Mouse (Mus musculus): ENCODE results near the gene Sec24b. TPM values are rescaled to one million over a fixed set of nuclear protein-coding genes. Genes with fewer than 3 reads are reported as not detected.

Gene Sec24b
- total and polyA plus RNA-seq, 3 experiments = 18.6 to 56.3 (median 54.4) TPM

- no peaks in the 10 kb centered on the region for H3K36me3 ChIP-seq (ENCODE audit: control insufficient read depth in 1 of 2, insufficient read depth in 2 of 2, low read length in 2 of 2)
- TF ChIP-seq BHLHE40 (IDR thresholded peaks at IDR 0.05; ENCODE audit: borderline replicate concordance, low read depth, low read length) (no peak), SIN3A (IDR thresholded peaks at IDR 0.05; ENCODE audit: low read length) (peak; percentile 37; the same call in 1 of the 2 replicates), MEF2A (IDR thresholded peaks at IDR 0.05; ENCODE audit: extremely low read depth, insufficient replicate concordance, low read depth, low read length, poor library complexity, severe bottlenecking) (no peak), POLR2AphosphoS2 (IDR thresholded peaks at IDR 0.05; ENCODE audit: low read length) (no peak), CHD1 (IDR thresholded peaks at IDR 0.05; ENCODE audit: low read depth, low read length) (no peak), MXI1 (IDR thresholded peaks at IDR 0.05; ENCODE audit: low read depth, low read length) (no peak), SMC3 (IDR thresholded peaks at IDR 0.05; ENCODE audit: low read depth, low read length) (peak; percentile 85), ZC3H11A (IDR thresholded peaks at IDR 0.05; ENCODE audit: low read depth, low read length) (peak; percentile 83), RAD21 (IDR thresholded peaks at IDR 0.05; ENCODE audit: low read depth, low read length) (peak; percentile 90), ZMIZ1 (IDR thresholded peaks at IDR 0.05; ENCODE audit: low read depth, low read length) (no peak), CTCF (IDR thresholded peaks at IDR 0.05 in 2 of 3, conservative IDR thresholded peaks at IDR 0.05 in 1 of 3; ENCODE audit: control insufficient read depth in 1 of 3, insufficient read depth in 1 of 3, low read depth in 2 of 3, low read length in 3 of 3, poor library complexity in 1 of 3, severe bottlenecking in 1 of 3) (peak; percentile 40 to 86 (median 50)), RCOR1 (IDR thresholded peaks at IDR 0.05; ENCODE audit: low read depth, low read length) (no peak)
- no peak overlapping the region for H3K9ac ChIP-seq (ENCODE audit: control insufficient read depth, low read depth, low read length, poor library complexity, severe bottlenecking)
- no peak overlapping the region for H3K4me3 ChIP-seq (ENCODE audit: control insufficient read depth in 1 of 2, insufficient read depth in 1 of 2, low read depth in 2 of 2, low read length in 2 of 2)
- H3K27me3 ChIP-seq (ENCODE audit: control insufficient read depth in 1 of 2, insufficient read depth in 2 of 2, low read length in 2 of 2) = peaks cover 0 to 3% of the 10 kb centered on the region in 2 experiments; a peak in 2 of 4 replicates
- H3K27ac ChIP-seq (ENCODE audit: control insufficient read depth, low read depth, low read length) = no peak overlapping the region
- no peaks in the 10 kb centered on the region for H3K79me2 ChIP-seq (ENCODE audit: control insufficient read depth, insufficient read depth, low read length, poor library complexity)
- H3K4me1 ChIP-seq (ENCODE audit: control insufficient read depth in 1 of 2, insufficient read depth in 2 of 2, low read length in 2 of 2) = no peaks in the 10 kb centered on the region
- H3K9me3 ChIP-seq (replicated peaks; ENCODE audit: insufficient read depth, low read length) = no peaks in the 10 kb centered on the region
- peak; percentile 76 for DNase-seq (ENCODE audit: low read depth, low spot score)
Observed at GRCm38 (mm10) chr3:130079794-130080193, 18.4 kb upstream of the Sec24b start.

- Histone ChIP-seq H3K27me3 (ENCODE audit: control insufficient read depth in 1 of 2, insufficient read depth in 2 of 2, low read length in 2 of 2) (no peaks in the 10 kb centered on the region), H3K79me2 (ENCODE audit: control insufficient read depth, insufficient read depth, low read length, poor library complexity) (no peaks in the 10 kb centered on the region), H3K9ac (ENCODE audit: control insufficient read depth, low read depth, low read length, poor library complexity, severe bottlenecking) (no peak overlapping the region), H3K36me3 (ENCODE audit: control insufficient read depth in 1 of 2, insufficient read depth in 2 of 2, low read length in 2 of 2) (no peaks in the 10 kb centered on the region), H3K4me1 (ENCODE audit: control insufficient read depth in 1 of 2, insufficient read depth in 2 of 2, low read length in 2 of 2) (no peaks in the 10 kb centered on the region), H3K4me3 (ENCODE audit: control insufficient read depth in 1 of 2, insufficient read depth in 1 of 2, low read depth in 2 of 2, low read length in 2 of 2) (no peak overlapping the region), H3K27ac (ENCODE audit: control insufficient read depth, low read depth, low read length) (no peak overlapping the region), H3K9me3 (replicated peaks; ENCODE audit: insufficient read depth, low read length) (no peaks in the 10 kb centered on the region)
- TF ChIP-seq MAX (IDR thresholded peaks at IDR 0.05; ENCODE audit: low read length) (no peak), POLR2AphosphoS5 (IDR thresholded peaks at IDR 0.05; ENCODE audit: borderline replicate concordance, low read depth, low read length) (no peak), TBP (IDR thresholded peaks at IDR 0.05; ENCODE audit: low read depth, low read length) (no peak), NRF1 (IDR thresholded peaks at IDR 0.05; ENCODE audit: insufficient read depth, low read depth, low read length, poor library complexity, severe bottlenecking) (no peak), EP300 (IDR thresholded peaks at IDR 0.05; ENCODE audit: low read depth in 1 of 2, low read length in 2 of 2) (no peak), HCFC1 (IDR thresholded peaks at IDR 0.05; ENCODE audit: low read depth, low read length) (no peak), NELFE (IDR thresholded peaks at IDR 0.05; ENCODE audit: low read depth, low read length) (no peak), MEF2A (IDR thresholded peaks at IDR 0.05; ENCODE audit: extremely low read depth, insufficient replicate concordance, low read depth, low read length, poor library complexity, severe bottlenecking) (no peak), ZMIZ1 (IDR thresholded peaks at IDR 0.05; ENCODE audit: low read depth, low read length) (no peak), ZNF384 (IDR thresholded peaks at IDR 0.05; ENCODE audit: low read depth, low read length) (no peak), CHD2 (IDR thresholded peaks at IDR 0.05; ENCODE audit: low read length) (no peak), RCOR1 (IDR thresholded peaks at IDR 0.05; ENCODE audit: low read depth, low read length) (no peak), CHD1 (IDR thresholded peaks at IDR 0.05; ENCODE audit: low read depth, low read length) (no peak), TCF12 (IDR thresholded peaks at IDR 0.05; ENCODE audit: low read depth, low read length) (no peak), MXI1 (IDR thresholded peaks at IDR 0.05; ENCODE audit: low read depth, low read length) (no peak), ETS1 (IDR thresholded peaks at IDR 0.05; ENCODE audit: low read depth, low read length) (no peak), GABPA (IDR thresholded peaks at IDR 0.05; ENCODE audit: low read depth, low read length) (no peak), ELF1 (IDR thresholded peaks at IDR 0.05; ENCODE audit: low read depth, low read length) (no peak)
- DNase-seq (ENCODE audit: low read depth, low spot score) = no peak
Observed at GRCm38 (mm10) chr3:130077291-130077690, 15.9 kb upstream of the Sec24b start.
